Mouse (Mus musculus): ENCODE results near the gene Fam24a.
A peak's percentile ranks its signal among the peaks of the same experiment; 100 is the strongest.

Fam24a gene

GRCm38 (mm10) chr7:131333564-131333963 is at the start of gene Fam24a:
TSS of gene Fam24a (plus strand) at chr7:131333864.
- Histone ChIP-seq H3K27me3 (ENCODE audit: insufficient read depth, low read length) (no peaks in the 10 kb centered on the region), H3K4me3 (replicated peaks; ENCODE audit: low read length) (no peak within 1 kb of the TSS), H3K36me3 (ENCODE audit: insufficient read depth, low read length) (0 out of 2 replicates have a peak, but pooled peaks cover 4% of the 10 kb centered on the region), H3K9me3 (ENCODE audit: low read length) (no peaks in the 10 kb centered on the region), H3K4me1 (replicated peaks; ENCODE audit: low read depth, low read length) (peaks cover 11% of the 10 kb centered on the region)
- TF ChIP-seq POU5F1 (IDR thresholded peaks at IDR 0.05; ENCODE audit: borderline replicate concordance, low read length) = no peak
- TF ChIP-seq CTCF (conservative IDR thresholded peaks at IDR 0.05; ENCODE audit: low read length) = no peak
- TF ChIP-seq NANOG (IDR thresholded peaks at IDR 0.05; ENCODE audit: borderline replicate concordance, low read length) = no peak

- no peaks in the 10 kb centered on the region for H3K4me1 ChIP-seq (replicated peaks; ENCODE audit: low read depth, low read length)
- H3K4me3 ChIP-seq (replicated peaks; ENCODE audit: low read length) = no peak overlapping the region
- H3K36me3 ChIP-seq (ENCODE audit: insufficient read depth, low read length) = no peaks in the 10 kb centered on the region
- peaks cover 10% of the 10 kb centered on the region; the same call in 1 of the 2 replicates for H3K27me3 ChIP-seq (ENCODE audit: insufficient read depth, low read length)
- H3K9me3 ChIP-seq (ENCODE audit: low read length) = no peaks in the 10 kb centered on the region
- TF ChIP-seq CTCF (conservative IDR thresholded peaks at IDR 0.05; ENCODE audit: low read length) = 0 out of 2 replicates have a peak, but pooled peaks have one; percentile 8
- TF ChIP-seq NANOG (IDR thresholded peaks at IDR 0.05; ENCODE audit: borderline replicate concordance, low read length) = no peak
- no peak for TF ChIP-seq POU5F1 (IDR thresholded peaks at IDR 0.05; ENCODE audit: borderline replicate concordance, low read length)
Measured at GRCm38 (mm10) chr7:131297151-131297550, 36.5 kb upstream of the Fam24a start.

GRCm38 (mm10) chr7:131303340-131303739 is 30.3 kb upstream of the Fam24a start:
- TF ChIP-seq CTCF (conservative IDR thresholded peaks at IDR 0.05; ENCODE audit: low read length) = no peak
- no peak for TF ChIP-seq POU5F1 (IDR thresholded peaks at IDR 0.05; ENCODE audit: borderline replicate concordance, low read length)
- no peak for TF ChIP-seq NANOG (IDR thresholded peaks at IDR 0.05; ENCODE audit: borderline replicate concordance, low read length)
- Histone ChIP-seq H3K27me3 (ENCODE audit: insufficient read depth, low read length) (peaks cover 10% of the 10 kb centered on the region; the same call in 1 of the 2 replicates), H3K36me3 (ENCODE audit: insufficient read depth, low read length) (no peaks in the 10 kb centered on the region), H3K4me1 (replicated peaks; ENCODE audit: low read depth, low read length) (no peaks in the 10 kb centered on the region), H3K9me3 (ENCODE audit: low read length) (no peaks in the 10 kb centered on the region), H3K4me3 (replicated peaks; ENCODE audit: low read length) (no peak overlapping the region)

- no peak for TF ChIP-seq POU5F1 (IDR thresholded peaks at IDR 0.05; ENCODE audit: borderline replicate concordance, low read length)
- TF ChIP-seq CTCF (conservative IDR thresholded peaks at IDR 0.05; ENCODE audit: low read length) = no peak
- TF ChIP-seq NANOG (IDR thresholded peaks at IDR 0.05; ENCODE audit: borderline replicate concordance, low read length) = no peak
- no peaks in the 10 kb centered on the region for H3K27me3 ChIP-seq (ENCODE audit: insufficient read depth, low read length)
- H3K36me3 ChIP-seq (ENCODE audit: insufficient read depth, low read length) = no peaks in the 10 kb centered on the region
- no peaks in the 10 kb centered on the region for H3K9me3 ChIP-seq (ENCODE audit: low read length)
- no peaks in the 10 kb centered on the region for H3K4me1 ChIP-seq (replicated peaks; ENCODE audit: low read depth, low read length)
- no peak overlapping the region for H3K4me3 ChIP-seq (replicated peaks; ENCODE audit: low read length)
Measured at GRCm38 (mm10) chr7:131306733-131307132, 26.9 kb upstream of the Fam24a start.

- 0 out of 2 replicates have a peak, but pooled peaks cover 2% of the 10 kb centered on the region for H3K4me1 ChIP-seq (replicated peaks; ENCODE audit: low read depth, low read length)
- H3K9me3 ChIP-seq (ENCODE audit: low read length) = no peaks in the 10 kb centered on the region
- TF ChIP-seq CTCF (conservative IDR thresholded peaks at IDR 0.05; ENCODE audit: low read length) (no peak), NANOG (IDR thresholded peaks at IDR 0.05; ENCODE audit: borderline replicate concordance, low read length) (no peak), POU5F1 (IDR thresholded peaks at IDR 0.05; ENCODE audit: borderline replicate concordance, low read length) (no peak)
- H3K4me3 ChIP-seq (replicated peaks; ENCODE audit: low read length) = no peak overlapping the region
- peaks cover 3% of the 10 kb centered on the region; the same call in 1 of the 2 replicates for H3K27me3 ChIP-seq (ENCODE audit: insufficient read depth, low read length)
- no peaks in the 10 kb centered on the region for H3K36me3 ChIP-seq (ENCODE audit: insufficient read depth, low read length)
Measured at GRCm38 (mm10) chr7:131314493-131314892, 19.2 kb upstream of the Fam24a start.

GRCm38 (mm10) chr7:131317587-131317986 is 16.1 kb upstream of the Fam24a start:
- no peaks in the 10 kb centered on the region for H3K36me3 ChIP-seq (ENCODE audit: insufficient read depth, low read length)
- peaks cover 3% of the 10 kb centered on the region; the same call in 1 of the 2 replicates for H3K27me3 ChIP-seq (ENCODE audit: insufficient read depth, low read length)
- no peak overlapping the region for H3K4me3 ChIP-seq (replicated peaks; ENCODE audit: low read length)
- 0 out of 2 replicates have a peak, but pooled peaks cover 2% of the 10 kb centered on the region for H3K4me1 ChIP-seq (replicated peaks; ENCODE audit: low read depth, low read length)
- H3K9me3 ChIP-seq (ENCODE audit: low read length) = no peaks in the 10 kb centered on the region
- no peak for TF ChIP-seq POU5F1 (IDR thresholded peaks at IDR 0.05; ENCODE audit: borderline replicate concordance, low read length)
- TF ChIP-seq CTCF (conservative IDR thresholded peaks at IDR 0.05; ENCODE audit: low read length) = peak; percentile 13; the same call in 1 of the 2 replicates

GRCm38 (mm10) chr7:131318340-131318739 is 15.3 kb upstream of the Fam24a start:
- H3K36me3 ChIP-seq (ENCODE audit: insufficient read depth, low read length) = no peaks in the 10 kb centered on the region
- TF ChIP-seq POU5F1 (IDR thresholded peaks at IDR 0.05; ENCODE audit: borderline replicate concordance, low read length) (no peak), CTCF (conservative IDR thresholded peaks at IDR 0.05; ENCODE audit: low read length) (no peak), NANOG (IDR thresholded peaks at IDR 0.05; ENCODE audit: borderline replicate concordance, low read length) (no peak)
- peaks cover 3% of the 10 kb centered on the region; the same call in 1 of the 2 replicates for H3K27me3 ChIP-seq (ENCODE audit: insufficient read depth, low read length)
- no peaks in the 10 kb centered on the region for H3K9me3 ChIP-seq (ENCODE audit: low read length)
- no peak overlapping the region for H3K4me3 ChIP-seq (replicated peaks; ENCODE audit: low read length)
- H3K4me1 ChIP-seq (replicated peaks; ENCODE audit: low read depth, low read length) = 0 out of 2 replicates have a peak, but pooled peaks cover 2% of the 10 kb centered on the region

- no peak within 1 kb of the TSS for H3K4me3 ChIP-seq (replicated peaks; ENCODE audit: low read length)
- H3K4me1 ChIP-seq (replicated peaks; ENCODE audit: low read depth, low read length) = 0 out of 2 replicates have a peak, but pooled peaks cover 2% of the 10 kb centered on the region
- H3K36me3 ChIP-seq (ENCODE audit: insufficient read depth, low read length) = no peaks in the 10 kb centered on the region
Measured at GRCm38 (mm10) chr7:131322192-131322591, 11.5 kb upstream of the Fam24a start, which contains the start of gene Cuzd1. TSS of gene Cuzd1 (minus strand) at chr7:131322292.

GRCm38 (mm10) chr7:131327054-131327453 is 6.6 kb upstream of the Fam24a start:
- Histone ChIP-seq H3K4me1 (replicated peaks; ENCODE audit: low read depth, low read length) (no peaks in the 10 kb centered on the region), H3K36me3 (ENCODE audit: insufficient read depth, low read length) (no peaks in the 10 kb centered on the region), H3K27me3 (ENCODE audit: insufficient read depth, low read length) (no peaks in the 10 kb centered on the region), H3K9me3 (ENCODE audit: low read length) (no peaks in the 10 kb centered on the region), H3K4me3 (replicated peaks; ENCODE audit: low read length) (no peak overlapping the region)
- TF ChIP-seq POU5F1 (IDR thresholded peaks at IDR 0.05; ENCODE audit: borderline replicate concordance, low read length) (no peak), CTCF (conservative IDR thresholded peaks at IDR 0.05; ENCODE audit: low read length) (no peak), NANOG (IDR thresholded peaks at IDR 0.05; ENCODE audit: borderline replicate concordance, low read length) (no peak)

More at GRCm38 (mm10) chr7:131322192-131322591, 11.5 kb upstream of the Fam24a start, which contains the start of gene Cuzd1:
- TF ChIP-seq CTCF (conservative IDR thresholded peaks at IDR 0.05; ENCODE audit: low read length) = no peak
- TF ChIP-seq NANOG (IDR thresholded peaks at IDR 0.05; ENCODE audit: borderline replicate concordance, low read length) = no peak
- no peak for TF ChIP-seq POU5F1 (IDR thresholded peaks at IDR 0.05; ENCODE audit: borderline replicate concordance, low read length)
- H3K27me3 ChIP-seq (ENCODE audit: insufficient read depth, low read length) = no peaks in the 10 kb centered on the region
- H3K9me3 ChIP-seq (ENCODE audit: low read length) = no peaks in the 10 kb centered on the region
